Mouse (Mus musculus) forebrain, postnatal 0 days (tissue): ENCODE results near the gene Slc2a13. TPM values are rescaled to one million over a fixed set of nuclear protein-coding genes. Genes with fewer than 3 reads are reported as not detected.
A peak's percentile ranks its signal among the peaks of the same experiment; 100 is the strongest.

Experiments used
- ATAC-seq: fragments of 200-750 bp; cut with Nextera tagmentation; 2 replicates; pipeline ENCODE4 v1.8.0; 2017; ENCODE audit warnings: mild to moderate bottlenecking, moderate library complexity
- DNase-seq: peaks from one replicate; pipeline ENCODE4 v3.0.0-alpha.2; 2015
- H3K27ac ChIP-seq: fragments of 300-500 bp; sonication (generic); 2 replicates; pipeline ENCODE4 v1.5.1; 2014; ENCODE audit warnings: low read depth, mild to moderate bottlenecking, antibody characterized with exemption, low read length, moderate library complexity, mixed read lengths
- H3K27me3 ChIP-seq: fragments of 300-500 bp; sonication (generic); 2 replicates; pipeline ENCODE4 v1.6.1; 2014; ENCODE audit warnings: mild to moderate bottlenecking, low read length, mixed read lengths; ENCODE audit not compliant: insufficient read depth
- H3K36me3 ChIP-seq: fragments of 300-500 bp; sonication (generic); 2 replicates; pipeline ENCODE4 v1.6.1; 2014; ENCODE audit warnings: mild to moderate bottlenecking, moderate library complexity; ENCODE audit not compliant: insufficient read depth
- H3K4me1 ChIP-seq: fragments of 300-500 bp; sonication (generic); 2 replicates; pipeline ENCODE4 v1.6.1; 2014; ENCODE audit warnings: antibody characterized with exemption; ENCODE audit not compliant: insufficient read depth
- H3K4me2 ChIP-seq: fragments of 300-500 bp; sonication (generic); 2 replicates; pipeline ENCODE4 v1.6.1; 2014; ENCODE audit warnings: low read depth, mild to moderate bottlenecking, moderate library complexity
- H3K4me3 ChIP-seq: fragments of 300-500 bp; sonication (generic); 2 replicates; pipeline ENCODE4 v1.5.1; 2014; ENCODE audit warnings: low read depth, low read length, mixed read lengths
- H3K9ac ChIP-seq: fragments of 300-500 bp; sonication (generic); 2 replicates; pipeline ENCODE4 v1.6.1; 2014; ENCODE audit warnings: mild to moderate bottlenecking
- H3K9me3 ChIP-seq: fragments of 300-500 bp; sonication (generic); 2 replicates; pipeline ENCODE4 v1.6.1; 2016; ENCODE audit warnings: low read length
- CTCF ChIP-seq: sonication (generic); IDR thresholded peaks from 2 replicates; pipeline ENCODE4 v1.5.1; 2016; ENCODE audit warnings: antibody characterized with exemption, control low read depth, low read depth
- WGBS: fragments of 180-500 bp; shearing (Covaris S2); extraction: QIAGEN DNeasy Blood & Tissue Kit; methylation state at CpG from one replicate; pipeline ENCODE4 v1.1.7; 2014; 5-methylcytosine and 5-hydroxymethylcytosine counted together
- polyA plus RNA-seq: library from polyadenylated mRNA; unstranded; fragments of >200 nt; fragmentation: Nextera tagmentation; extraction: Ambion mirVana; gene quantifications from 2 replicates; pipeline ENCODE4 v1.2.1, GENCODE M21; 2015
- total RNA-seq: library from RNA; depleted of rRNA; stranded (reverse); fragments of >200 nt; gene quantifications from 2 replicates; pipeline ENCODE4 v1.2.3, GENCODE M21; 2014

Slc2a13 gene
- total and polyA plus RNA-seq, 2 experiments from 2014 or later = 2.7 to 27.3 TPM

DNA sequence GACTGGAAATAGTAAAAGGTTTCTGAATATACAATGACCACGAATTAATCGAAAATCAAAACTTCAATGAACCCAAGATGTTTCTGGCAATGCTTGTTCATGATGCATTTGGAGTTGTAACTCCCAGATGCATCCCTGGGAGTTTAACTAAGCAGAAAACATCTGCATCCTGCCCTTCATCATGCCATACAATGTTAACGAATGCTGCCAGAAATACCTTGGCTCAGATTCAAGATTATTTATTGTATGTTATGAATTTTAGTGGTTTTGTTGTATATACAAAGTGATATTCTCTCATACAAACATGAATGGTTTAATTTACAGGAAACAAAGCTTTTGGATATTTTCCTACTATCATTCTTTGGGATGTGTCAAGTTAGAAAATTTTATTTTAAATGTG is 107.7 kb downstream of the Slc2a13 start:
- Histone ChIP-seq H3K4me1 (0 out of 2 replicates have a peak, but pooled peaks cover 8% of the 10 kb centered on the region), H3K4me3 (no peak overlapping the region), H3K27me3 (no peaks in the 10 kb centered on the region), H3K27ac (no peak overlapping the region), H3K9me3 (no peaks in the 10 kb centered on the region), H3K36me3 (no peaks in the 10 kb centered on the region), H3K4me2 (no peak overlapping the region), H3K9ac (no peak overlapping the region)
- DNase-seq (no peak), ATAC-seq (no peak)
- TF ChIP-seq CTCF = no peak
- 69% methylated on average over 3 of the region's 3 CpGs for WGBS

DNA sequence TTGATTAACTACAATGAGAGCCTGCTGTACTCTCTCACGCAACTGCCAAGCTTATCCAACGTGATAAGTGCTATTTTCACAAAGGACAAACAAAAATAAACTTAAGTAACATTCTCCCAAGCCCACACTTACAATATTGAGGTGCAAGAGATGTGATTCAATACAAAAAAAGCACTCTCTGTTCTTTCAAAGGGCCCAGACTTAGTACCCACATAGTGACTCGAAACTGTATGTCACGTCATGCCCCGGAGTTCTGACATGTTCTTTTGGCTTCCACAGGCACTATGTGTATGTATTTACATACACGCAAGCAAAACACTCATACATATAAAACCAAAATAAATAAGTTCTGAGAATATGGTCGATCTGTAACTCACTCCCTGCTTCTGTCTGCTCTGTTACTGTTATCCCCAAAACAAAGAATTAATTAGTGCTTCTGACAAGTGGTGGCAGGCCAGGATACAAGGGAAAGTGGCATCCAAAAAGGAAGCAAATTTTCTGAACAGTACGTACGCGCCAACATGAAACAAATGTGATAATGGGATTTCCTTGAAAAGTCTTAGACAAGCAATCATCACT is 109.1 kb downstream of the Slc2a13 start:
- Histone ChIP-seq H3K4me1 (0 out of 2 replicates have a peak, but pooled peaks cover 8% of the 10 kb centered on the region), H3K27me3 (no peaks in the 10 kb centered on the region), H3K9ac (no peak overlapping the region), H3K36me3 (no peaks in the 10 kb centered on the region), H3K4me3 (no peak overlapping the region), H3K4me2 (no peak overlapping the region), H3K27ac (no peak overlapping the region), H3K9me3 (no peaks in the 10 kb centered on the region)
- DNase-seq (peak; percentile 32), ATAC-seq (peak; percentile 66)
- TF ChIP-seq CTCF = no peak
- 64% methylated on average over 10 of the region's 10 CpGs for WGBS

DNA sequence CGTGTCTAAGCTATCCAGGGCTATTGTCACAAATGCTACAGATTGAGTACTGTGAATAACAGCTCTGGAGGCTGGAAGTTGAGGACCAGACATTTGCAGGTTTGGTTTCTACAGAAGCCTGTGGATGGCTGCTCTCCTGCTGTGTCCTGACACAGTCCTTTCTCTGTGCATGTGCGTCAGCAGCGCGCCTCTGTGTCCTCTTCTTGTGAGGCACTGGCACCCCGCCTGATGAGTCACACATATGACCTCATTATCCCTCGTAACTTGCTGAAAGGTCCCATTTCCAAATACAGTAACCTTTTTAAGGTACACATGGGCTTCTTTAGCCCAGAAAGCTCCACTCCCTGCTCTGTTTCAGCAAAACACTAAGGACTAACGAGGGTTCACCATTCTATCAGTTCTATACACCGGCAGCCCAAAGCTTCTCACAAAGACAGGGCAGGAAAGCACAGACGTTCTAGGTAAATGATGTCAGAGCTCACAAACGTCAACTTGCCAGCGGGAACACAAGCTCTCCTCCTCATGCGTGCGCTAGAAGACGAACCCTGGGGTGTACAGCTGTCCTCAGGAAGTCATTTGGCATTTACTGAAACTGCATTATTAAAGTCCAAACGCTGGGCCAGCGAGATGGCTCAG is 109.9 kb downstream of the Slc2a13 start:
- no peaks in the 10 kb centered on the region for H3K27me3 ChIP-seq
- no peak overlapping the region for H3K9ac ChIP-seq
- DNase-seq (peak; percentile 17), ATAC-seq (no peak)
- no peaks in the 10 kb centered on the region for H3K36me3 ChIP-seq
- H3K4me1 ChIP-seq = 0 out of 2 replicates have a peak, but pooled peaks cover 8% of the 10 kb centered on the region
- H3K4me2 ChIP-seq = no peak overlapping the region
- no peaks in the 10 kb centered on the region for H3K9me3 ChIP-seq
- 0 out of 2 replicates have a peak overlapping the region, but pooled peaks have one; percentile 15 for H3K27ac ChIP-seq
- no peak for TF ChIP-seq CTCF
- H3K4me3 ChIP-seq = no peak overlapping the region
- 43% methylated on average over 16 of the region's 16 CpGs for WGBS

DNA sequence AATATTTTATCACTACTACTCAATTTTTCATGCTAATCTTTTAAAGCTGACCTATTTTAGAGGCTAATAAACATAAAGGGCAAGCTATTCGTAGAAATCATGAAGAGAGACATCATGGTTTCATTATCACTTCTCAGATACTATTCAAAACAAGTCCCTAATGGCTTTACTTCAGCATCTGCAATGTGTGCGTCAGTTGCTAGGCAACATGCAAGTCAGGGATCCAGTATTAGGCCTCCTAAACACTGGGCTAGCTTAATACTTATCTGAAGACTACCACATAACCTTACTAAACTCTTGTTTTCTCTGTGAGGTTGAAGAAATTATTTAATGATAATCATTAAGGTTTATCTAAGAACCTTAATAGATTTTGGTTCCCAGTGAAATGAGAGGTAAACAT is 111.1 kb downstream of the Slc2a13 start:
- no peak overlapping the region for H3K4me3 ChIP-seq
- 0 out of 2 replicates have a peak, but pooled peaks cover 8% of the 10 kb centered on the region for H3K4me1 ChIP-seq
- H3K36me3 ChIP-seq = no peaks in the 10 kb centered on the region
- no peak; the same call in 1 of the 2 replicates for ATAC-seq
- H3K27ac ChIP-seq = no peak overlapping the region
- no peak overlapping the region for H3K9ac ChIP-seq
- no peaks in the 10 kb centered on the region for H3K9me3 ChIP-seq
- H3K4me2 ChIP-seq = no peak overlapping the region
- peak; percentile 36 for DNase-seq
- WGBS = 25% methylated on average over 2 of the region's 2 CpGs
- no peak for TF ChIP-seq CTCF
- no peaks in the 10 kb centered on the region for H3K27me3 ChIP-seq

DNA sequence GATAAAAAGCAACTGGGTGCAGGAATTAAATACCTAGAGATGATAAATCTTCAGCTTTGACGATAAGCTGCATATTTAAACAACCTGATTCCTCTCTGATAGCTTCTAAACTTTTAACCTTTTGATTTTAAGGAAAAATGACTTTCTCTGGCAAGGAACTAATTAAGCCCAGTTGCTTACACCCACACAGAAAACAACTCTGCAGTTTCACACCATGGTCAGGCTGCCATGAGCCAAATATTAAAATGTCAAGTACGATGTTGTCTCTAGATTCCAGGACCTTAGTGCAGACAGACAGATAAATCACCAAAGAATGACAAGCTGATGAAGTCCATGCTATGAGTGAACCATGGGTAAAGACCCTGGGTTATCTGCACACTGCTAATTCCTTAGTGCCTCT is 115.9 kb downstream of the Slc2a13 start:
- no peak overlapping the region for H3K9ac ChIP-seq
- no peak for TF ChIP-seq CTCF
- H3K27me3 ChIP-seq = no peaks in the 10 kb centered on the region
- H3K4me2 ChIP-seq = no peak overlapping the region
- H3K9me3 ChIP-seq = no peaks in the 10 kb centered on the region
- no peaks in the 10 kb centered on the region for H3K36me3 ChIP-seq
- no peak for DNase-seq
- 90% methylated on average over 2 of the region's 2 CpGs for WGBS
- H3K4me3 ChIP-seq = no peak overlapping the region
- no peak for ATAC-seq
- no peak overlapping the region for H3K27ac ChIP-seq
- H3K4me1 ChIP-seq = 0 out of 2 replicates have a peak, but pooled peaks cover 3% of the 10 kb centered on the region

DNA sequence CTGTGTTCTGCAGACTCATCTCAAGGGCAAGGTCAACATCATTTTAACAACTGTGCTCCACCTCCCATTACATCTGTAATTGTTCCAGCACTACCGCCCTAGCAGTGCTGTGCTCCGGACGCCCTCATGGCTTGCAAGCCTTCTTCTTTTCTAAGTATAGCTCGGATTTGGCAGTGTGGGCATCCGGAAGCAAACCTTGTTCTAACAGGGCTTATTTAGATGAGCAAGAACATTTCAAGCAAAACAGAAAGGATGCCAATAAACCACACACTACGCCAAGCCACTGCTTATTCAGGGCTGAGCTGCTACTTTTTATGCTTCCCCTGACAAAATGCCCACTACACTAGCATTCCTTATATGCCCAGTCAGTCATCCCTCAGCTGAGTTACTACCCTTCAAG is 127.7 kb downstream of the Slc2a13 start:
- no peak for TF ChIP-seq CTCF
- Histone ChIP-seq H3K9ac (no peak overlapping the region), H3K4me3 (no peak overlapping the region), H3K36me3 (no peaks in the 10 kb centered on the region), H3K9me3 (0 out of 2 replicates have a peak, but pooled peaks cover 5% of the 10 kb centered on the region), H3K4me2 (no peak overlapping the region), H3K27me3 (no peaks in the 10 kb centered on the region), H3K27ac (no peak overlapping the region), H3K4me1 (no peaks in the 10 kb centered on the region)
- 67% methylated on average over 6 of the region's 6 CpGs for WGBS
- DNase-seq (no peak), ATAC-seq (no peak)

DNA sequence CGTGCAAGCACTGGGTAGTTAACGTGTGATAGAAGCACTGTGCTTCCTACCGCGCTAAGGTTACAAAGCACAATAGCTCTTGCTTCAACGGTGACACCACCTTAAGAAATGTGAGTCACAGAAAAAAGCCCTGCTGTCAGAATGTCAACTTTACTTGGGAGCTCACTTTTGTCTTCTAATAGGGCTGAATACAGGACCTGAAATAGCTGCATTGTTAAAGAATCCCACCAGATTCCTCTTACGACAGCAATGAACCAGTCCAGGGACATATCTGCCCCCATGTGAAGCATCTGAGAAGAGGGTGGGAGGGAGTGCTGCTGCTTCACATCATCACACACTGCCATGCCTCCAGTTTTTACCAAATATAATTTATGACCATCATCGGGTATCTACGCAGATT is 129.6 kb downstream of the Slc2a13 start:
- Histone ChIP-seq H3K36me3 (no peaks in the 10 kb centered on the region), H3K27me3 (no peaks in the 10 kb centered on the region), H3K9me3 (no peaks in the 10 kb centered on the region), H3K27ac (no peak overlapping the region), H3K9ac (no peak overlapping the region), H3K4me1 (no peaks in the 10 kb centered on the region), H3K4me2 (no peak overlapping the region), H3K4me3 (no peak overlapping the region)
- peak; percentile 15 for DNase-seq
- TF ChIP-seq CTCF = no peak
- peak; percentile 43; the same call in 1 of the 2 replicates for ATAC-seq
- WGBS = 68% methylated on average over 8 of the region's 8 CpGs
